Comparison of ENCODE assay signal across 8 mouse cellular contexts in the genomic region with DNA sequence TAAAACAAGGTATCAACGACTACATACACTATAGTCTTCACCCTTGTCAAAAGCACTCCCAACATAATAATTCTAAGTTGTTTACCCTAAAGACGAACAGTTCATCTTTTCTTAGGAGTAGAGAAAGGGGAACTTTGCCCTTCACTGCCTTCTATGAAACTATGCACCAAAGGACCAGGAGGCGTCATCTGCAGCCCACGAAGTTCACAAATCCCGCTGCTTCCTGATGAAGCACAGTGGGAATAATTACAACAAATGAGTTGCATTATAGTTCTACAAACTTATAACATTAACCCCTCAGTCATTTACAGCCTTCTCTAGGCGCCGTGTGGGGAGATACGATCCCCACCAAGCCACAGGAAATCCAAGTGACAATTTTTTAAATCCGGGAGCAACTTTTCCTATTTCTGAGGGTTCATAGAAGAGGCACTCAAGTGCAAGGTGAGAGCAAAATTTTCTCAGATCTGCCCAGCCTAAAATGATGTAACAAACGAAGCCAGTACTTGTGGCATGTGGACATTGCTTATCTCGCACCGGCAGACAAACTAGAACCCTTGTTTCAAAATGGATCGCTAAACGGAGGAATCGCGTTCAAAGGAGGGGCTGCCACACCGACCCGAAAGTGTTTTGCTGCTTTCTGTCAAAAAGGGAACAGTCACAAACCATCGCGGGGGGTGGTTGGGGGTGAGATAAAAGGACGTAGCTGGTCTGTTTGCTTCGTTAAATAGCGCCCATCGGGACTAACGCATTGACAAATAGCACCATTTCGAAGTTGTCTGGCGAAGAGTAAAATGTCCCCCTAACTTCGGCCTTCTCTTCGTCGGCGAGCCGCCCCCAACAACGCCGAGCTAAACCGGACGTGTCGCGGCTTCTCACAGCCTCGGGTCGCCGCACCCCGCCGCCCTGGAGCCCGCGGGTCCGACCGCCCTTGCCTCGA. TPM values are rescaled to one million over a fixed set of nuclear protein-coding genes. Genes with fewer than 3 reads are reported as not detected.
DNase-seq lines count a peak whose midpoint lies in the region; ATAC-seq and TF ChIP-seq lines count a peak whose summit lies in the region.

No protein-coding gene starts in this region.

- H3K4me1 ChIP-seq in ES-E14 (ENCODE audit: control insufficient read depth in 2 of 2, insufficient read depth in 2 of 2, low read length in 2 of 2, poor library complexity in 1 of 2), result peaks cover 4 to 13% of the 10 kb centered on the region in 2 experiments; a peak in 3 of 4 replicates
- peaks cover 29% of the 10 kb centered on the region for H3K4me1 ChIP-seq in forebrain, embryonic 12.5 days
- peaks cover 40% of the 10 kb centered on the region for H3K4me1 ChIP-seq in megakaryocyte, embryonic 14.5 days

- H3K9ac ChIP-seq in ES-E14 (ENCODE audit: insufficient read depth, low read depth, low read length, poor library complexity, severe bottlenecking), result peak overlapping the region; percentile 88
- H3K9ac ChIP-seq in forebrain, embryonic 12.5 days, result peak overlapping the region; percentile 96

- in situ Hi-C loops in ES-E14 (cut with MboI; ENCODE audit: low sequenced_read_pairs in 2 of 2, unreplicated experiment in 2 of 2), result no loop called here

- 4% methylated on average over 48 of the region's 48 CpGs for WGBS in forebrain, embryonic 12.5 days

- H3K4me2 ChIP-seq in forebrain, embryonic 12.5 days, result peak overlapping the region; percentile 91

- H3K36me3 ChIP-seq in ES-E14 (ENCODE audit: control insufficient read depth, insufficient read depth, low read length, poor library complexity, severe bottlenecking), result peaks cover 5% of the 10 kb centered on the region; the same call in 1 of the 2 replicates
- peaks cover 5% of the 10 kb centered on the region; the same call in 1 of the 2 replicates for H3K36me3 ChIP-seq in forebrain, embryonic 12.5 days (replicated peaks)
- peaks cover 16% of the 10 kb centered on the region for H3K36me3 ChIP-seq in megakaryocyte, embryonic 14.5 days (replicated peaks; ENCODE audit: low read length)

- H3K27ac ChIP-seq in ES-E14 (ENCODE audit: insufficient read depth, low read depth, low read length, poor library complexity, severe bottlenecking), result no peak overlapping the region
- peak overlapping the region; percentile 95 for H3K27ac ChIP-seq in forebrain, embryonic 12.5 days

- DNase-seq in cerebellum, adult 9-10 months, result peak; percentile 42
- DNase-seq in cerebellum, adult 11 months, result no peak
- no peak for DNase-seq in ES-E14 (ENCODE audit: low read depth, low spot score)
- peak; percentile 9 to 13 for DNase-seq in kidney, adult 8-10 months
- no peak for DNase-seq in cerebellum, postnatal 14 days
- DNase-seq in urinary bladder, postnatal 10 days (ENCODE audit: low spot score), result no peak

- H3K9me3 ChIP-seq in ES-E14 (ENCODE audit: control insufficient read depth, insufficient read depth, low read depth, low read length), result no peaks in the 10 kb centered on the region
- no peaks in the 10 kb centered on the region for H3K9me3 ChIP-seq in forebrain, embryonic 12.5 days
- H3K9me3 ChIP-seq in megakaryocyte, embryonic 14.5 days, result no peaks in the 10 kb centered on the region

- H3K4me3 ChIP-seq in ES-E14 (ENCODE audit: insufficient read depth in 1 of 2, low read depth in 1 of 2, low read length in 2 of 2, poor library complexity in 1 of 2, severe bottlenecking in 1 of 2), result peak overlapping the region; percentile 83 to 88
- peak overlapping the region; percentile 96 for H3K4me3 ChIP-seq in forebrain, embryonic 12.5 days (replicated peaks)
- H3K4me3 ChIP-seq in megakaryocyte, embryonic 14.5 days (replicated peaks), result peak overlapping the region; percentile 97

- ATAC-seq in forebrain, embryonic 12.5 days (ENCODE audit: low FRiP score), result no peak

- no peaks in the 10 kb centered on the region for H3K27me3 ChIP-seq in forebrain, embryonic 12.5 days
- H3K27me3 ChIP-seq in megakaryocyte, embryonic 14.5 days (replicated peaks), result no peaks in the 10 kb centered on the region

TF ChIP-seq in ES-E14, 5 proteins besides CTCF, POLR2A, EP300 and RAD21:
- TF ChIP-seq HCFC1 (IDR thresholded peaks at IDR 0.05; ENCODE audit: borderline replicate concordance, insufficient read depth, low read length) (0 out of 2 replicates have a peak, but pooled peaks have one; percentile 15), ZNF384 (IDR thresholded peaks at IDR 0.05; ENCODE audit: low read depth, low read length) (no peak)
TF ChIP-seq in ES-E14: peak in this region for 1.

RNA-seq across cellular contexts. Expression of a gene that starts 1.3 kb away (rescaled TPM):
- total RNA-seq in ES-E14 (2012; rRNA removed), result 67.1 and 73.6 TPM in 2 replicates
- polyA plus RNA-seq in forebrain, embryonic 12.5 days (2016; fragmentation: Nextera tagmentation; extraction: Ambion mirVana), result 66.3 and 68.5 TPM in 2 replicates
- 37.6 and 51.7 TPM in 2 replicates for polyA plus RNA-seq in megakaryocyte, embryonic 14.5 days (2012; ENCODE audit: insufficient read depth, low replicate concordance)

RNA-seq across cellular contexts. Expression of a gene that starts 25.5 kb away (rescaled TPM):
- total RNA-seq in ES-E14 (2012; rRNA removed), result 139 and 152 TPM in 2 replicates
- polyA plus RNA-seq in forebrain, embryonic 12.5 days (2016; fragmentation: Nextera tagmentation; extraction: Ambion mirVana), result 205 and 206 TPM in 2 replicates
- 185 and 240 TPM in 2 replicates for polyA plus RNA-seq in megakaryocyte, embryonic 14.5 days (2012; ENCODE audit: insufficient read depth, low replicate concordance)

RNA-seq across cellular contexts. Expression of a gene that starts 25.7 kb away (rescaled TPM):
- 17.0 and 19.1 TPM in 2 replicates for total RNA-seq in ES-E14 (2012; rRNA removed)
- 15.0 and 15.9 TPM in 2 replicates for polyA plus RNA-seq in forebrain, embryonic 12.5 days (2016; fragmentation: Nextera tagmentation; extraction: Ambion mirVana)
- 2.8 TPM in 1 of 2 replicates, not detected in the other for polyA plus RNA-seq in megakaryocyte, embryonic 14.5 days (2012; ENCODE audit: insufficient read depth, low replicate concordance)

Comparison
In these comparisons a context has a peak if more than half of its experiments do, and no peak if none do; other contexts are left out.
1. DNase-seq: peak in cerebellum, adult 9-10 months (single experiment) and kidney, adult 8-10 months (2 of 2); none in cerebellum, adult 11 months (single experiment), ES-E14 (single experiment), cerebellum, postnatal 14 days (0 of 2) and urinary bladder, postnatal 10 days (single experiment).
2. Peak in every context shown above with its lines, with median percentiles within 50 percentile points of each other: H3K4me3 ChIP-seq.